Mouse (Mus musculus) heart, postnatal 0 days (tissue): ENCODE results near the gene Washc4. TPM values are rescaled to one million over a fixed set of nuclear protein-coding genes. Genes with fewer than 3 reads are reported as not detected.

Source experiments
- ATAC-seq: fragments of 200-750 bp; cut with Nextera tagmentation; 2 replicates; pipeline ENCODE4 v1.8.0; 2017; ENCODE audit warnings: low read depth, moderate number of reproducible peaks, moderate library complexity; ENCODE audit not compliant: insufficient read depth
- DNase-seq: peaks from one replicate; pipeline ENCODE4 v3.0.0-alpha.2; 2016; ENCODE audit warnings: low spot score
- H3K27ac ChIP-seq: fragments of 300-500 bp; sonication (generic); 2 replicates; pipeline ENCODE4 v1.5.1; 2014; ENCODE audit warnings: low read depth, mild to moderate bottlenecking
- H3K27me3 ChIP-seq: fragments of 300-500 bp; sonication (generic); 2 replicates; pipeline ENCODE4 v1.6.1; 2014; ENCODE audit warnings: low read length, mixed read lengths; ENCODE audit not compliant: control insufficient read depth, insufficient read depth
- H3K36me3 ChIP-seq: fragments of 300-500 bp; sonication (generic); replicated peaks from 2 replicates; pipeline ENCODE4 v1.6.1; 2014; ENCODE audit warnings: low read length, mixed read lengths; ENCODE audit not compliant: control insufficient read depth, insufficient read depth
- H3K4me1 ChIP-seq: fragments of 300-500 bp; sonication (generic); 2 replicates; pipeline ENCODE4 v1.6.1; 2014; ENCODE audit warnings: antibody characterized with exemption; ENCODE audit not compliant: control insufficient read depth, insufficient read depth
- H3K4me2 ChIP-seq: fragments of 300-500 bp; sonication (generic); 2 replicates; pipeline ENCODE4 v1.6.1; 2014; ENCODE audit warnings: low read depth, mild to moderate bottlenecking, low read length, moderate library complexity
- H3K4me3 ChIP-seq: fragments of 300-500 bp; sonication (generic); 2 replicates; pipeline ENCODE4 v1.5.1; 2014; ENCODE audit warnings: low read depth, low read length
- H3K9ac ChIP-seq: fragments of 300-500 bp; sonication (generic); replicated peaks from 2 replicates; pipeline ENCODE4 v1.6.1; 2014; ENCODE audit warnings: low read depth, low read length, mixed read lengths
- H3K9me3 ChIP-seq: fragments of 300-500 bp; sonication (generic); replicated peaks from 2 replicates; pipeline ENCODE4 v1.6.1; 2016; ENCODE audit warnings: low read length; ENCODE audit not compliant: control insufficient read depth
- CTCF ChIP-seq: IDR thresholded peaks from 2 replicates; pipeline ENCODE4 v1.5.1; 2016; ENCODE audit warnings: antibody characterized with exemption, control low read depth, low read depth
- EP300 ChIP-seq: IDR thresholded peaks from 2 replicates; pipeline ENCODE4 v1.6.1; 2016; ENCODE audit warnings: antibody characterized with exemption, low read depth
- WGBS: fragments of 180-500 bp; shearing (Covaris S2); extraction: QIAGEN DNeasy Blood & Tissue Kit; methylation state at CpG from one replicate; pipeline ENCODE4 v1.1.7; 2014; 5-methylcytosine and 5-hydroxymethylcytosine counted together
- polyA plus RNA-seq: library from polyadenylated mRNA; unstranded; fragments of >200 nt; fragmentation: Nextera tagmentation; extraction: Ambion mirVana; gene quantifications from 2 replicates; pipeline ENCODE4 v1.2.1, GENCODE M21; 2015
- total RNA-seq: library from RNA; depleted of rRNA; stranded (reverse); fragments of >200 nt; gene quantifications from 2 replicates; pipeline ENCODE4 v1.2.3, GENCODE M21; 2014; ENCODE audit warnings: low replicate concordance

The Washc4 gene
- total and polyA plus RNA-seq, 2 experiments from 2014 or later, result 13.2 to 15.1 TPM

DNA sequence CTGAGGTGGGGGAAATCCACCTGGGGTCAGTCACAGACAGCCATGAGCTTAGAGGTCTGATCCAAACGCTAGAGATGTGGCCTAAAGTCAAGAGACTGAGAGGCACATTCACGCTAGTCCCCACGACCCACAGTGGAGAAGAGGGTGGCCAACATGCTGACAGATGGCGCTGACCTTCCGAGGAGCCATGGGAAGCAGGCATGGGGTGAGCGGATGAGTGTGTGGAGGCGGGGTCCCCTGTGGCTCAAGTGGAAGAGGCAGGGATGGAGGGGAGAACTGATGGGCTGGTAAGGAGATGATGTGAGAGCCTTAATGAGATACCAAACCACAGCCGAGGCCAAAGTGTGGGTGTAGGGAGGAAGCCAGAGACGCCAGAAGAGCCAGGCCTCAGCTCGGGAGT is 88.2 kb downstream of the Washc4 start:
- ATAC-seq (no peak), DNase-seq (no peak)
- 80% methylated on average over 10 of the region's 10 CpGs for WGBS
- no peak overlapping the region for H3K27ac ChIP-seq
- no peak overlapping the region for H3K4me2 ChIP-seq
- peaks cover 35% of the 10 kb centered on the region for H3K36me3 ChIP-seq
- H3K9me3 ChIP-seq, result no peaks in the 10 kb centered on the region
- TF ChIP-seq CTCF, result no peak
- no peak for TF ChIP-seq EP300
- H3K27me3 ChIP-seq, result no peaks in the 10 kb centered on the region
- no peak overlapping the region for H3K9ac ChIP-seq
- peaks cover 15% of the 10 kb centered on the region; the same call in 1 of the 2 replicates for H3K4me1 ChIP-seq
- no peak overlapping the region for H3K4me3 ChIP-seq

DNA sequence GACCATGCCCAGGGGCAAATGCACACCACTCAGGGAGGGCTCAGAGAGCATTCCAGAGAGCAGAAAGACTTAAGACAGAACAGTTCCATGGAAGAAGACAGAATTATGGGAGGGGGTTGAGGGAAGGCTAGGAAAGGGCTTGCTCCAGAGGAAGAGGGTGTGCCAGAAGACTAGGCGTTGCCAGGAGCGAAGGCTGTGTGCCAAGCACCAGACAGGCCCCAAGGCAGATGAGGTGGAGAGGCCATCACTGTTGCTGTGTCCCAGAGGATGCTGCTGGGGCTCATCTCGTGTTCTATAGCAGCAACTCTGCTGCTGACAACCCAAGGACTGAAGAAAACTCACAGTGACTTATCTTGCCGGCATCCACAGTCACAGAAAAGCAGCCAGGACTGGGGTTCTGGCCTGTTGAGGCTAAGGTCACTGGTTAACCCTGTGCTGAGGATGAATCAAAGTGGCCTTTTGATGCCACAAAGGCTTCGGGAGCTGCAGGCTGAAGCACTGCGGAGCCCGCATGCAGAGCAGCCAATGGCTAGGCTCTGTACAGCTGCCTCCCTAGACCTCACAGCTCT is 89.3 kb downstream of the Washc4 start:
- Histone ChIP-seq H3K4me1 (peaks cover 18% of the 10 kb centered on the region), H3K4me2 (no peak overlapping the region)
- no peak for ATAC-seq

DNA sequence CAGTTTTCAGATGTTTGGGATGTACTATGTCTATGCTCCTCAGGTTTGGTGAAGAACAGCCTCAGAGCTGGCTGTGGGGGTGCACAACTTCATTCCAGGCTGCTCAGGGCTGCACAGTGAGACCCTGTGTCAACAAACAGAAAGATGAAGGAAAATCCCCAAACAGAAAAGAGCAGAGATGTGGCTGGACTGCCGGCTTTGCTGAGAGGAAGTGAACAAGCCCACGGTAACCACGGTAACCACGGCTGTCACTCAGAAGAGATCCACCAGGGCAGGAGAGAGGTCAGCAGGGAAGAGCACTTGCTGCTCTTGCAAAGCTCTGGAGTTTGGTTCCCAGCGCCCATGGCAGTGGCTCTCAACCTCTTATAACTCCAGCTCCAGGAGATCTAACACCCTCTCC is 90.9 kb downstream of the Washc4 start:
- no peak for TF ChIP-seq EP300
- no peak for TF ChIP-seq CTCF
- Histone ChIP-seq H3K4me1 (peaks cover 22% of the 10 kb centered on the region), H3K9me3 (no peaks in the 10 kb centered on the region), H3K27ac (no peak overlapping the region), H3K4me3 (no peak overlapping the region), H3K36me3 (peaks cover 12% of the 10 kb centered on the region; the same call in 1 of the 2 replicates), H3K4me2 (no peak overlapping the region), H3K9ac (no peak overlapping the region), H3K27me3 (no peaks in the 10 kb centered on the region)
- 53% methylated on average over 5 of the region's 5 CpGs for WGBS
- DNase-seq (no peak), ATAC-seq (no peak)

More for the DNA sequence above, 89.3 kb downstream of the Washc4 start:
- no peak for TF ChIP-seq EP300
- no peak for TF ChIP-seq CTCF
- H3K36me3 ChIP-seq, result peaks cover 26% of the 10 kb centered on the region
- H3K9me3 ChIP-seq, result no peaks in the 10 kb centered on the region
- DNase-seq, result no peak
- 79% methylated on average over 7 of the region's 7 CpGs for WGBS
- H3K27me3 ChIP-seq, result no peaks in the 10 kb centered on the region
- H3K9ac ChIP-seq, result no peak overlapping the region
- no peak overlapping the region for H3K4me3 ChIP-seq
- H3K27ac ChIP-seq, result no peak overlapping the region

DNA sequence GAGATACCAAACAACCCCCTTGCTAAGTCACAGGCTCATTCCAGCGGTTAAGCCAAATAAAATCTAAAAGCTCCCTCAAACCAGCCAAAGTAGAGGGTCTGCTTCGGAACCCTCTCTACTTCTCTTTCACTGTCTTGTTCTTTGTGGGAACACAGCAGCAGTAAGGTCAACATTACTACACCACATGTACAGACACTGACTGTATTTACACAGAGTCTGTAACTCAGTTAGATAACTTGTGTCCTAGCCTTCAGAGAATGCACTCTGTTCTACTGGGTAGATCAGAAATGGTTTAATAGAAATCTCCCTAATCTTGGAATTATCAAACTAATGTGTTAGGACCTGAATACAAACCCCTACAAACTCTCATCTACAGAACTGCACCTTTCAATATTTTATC is 92.6 kb downstream of the Washc4 start:
- H3K9ac ChIP-seq, result no peak overlapping the region
- H3K27ac ChIP-seq, result no peak overlapping the region
- no peaks in the 10 kb centered on the region for H3K27me3 ChIP-seq
- H3K4me2 ChIP-seq, result peak overlapping the region; percentile 52; the same call in 1 of the 2 replicates
- ATAC-seq, result no peak
- peaks cover 22% of the 10 kb centered on the region for H3K4me1 ChIP-seq
- peaks cover 17% of the 10 kb centered on the region; the same call in 1 of the 2 replicates for H3K36me3 ChIP-seq
- no peak overlapping the region for H3K4me3 ChIP-seq
- TF ChIP-seq CTCF (no peak), EP300 (no peak)
- 85% methylated on average over 2 of the region's 2 CpGs for WGBS
- H3K9me3 ChIP-seq, result no peaks in the 10 kb centered on the region
- DNase-seq, result no peak

DNA sequence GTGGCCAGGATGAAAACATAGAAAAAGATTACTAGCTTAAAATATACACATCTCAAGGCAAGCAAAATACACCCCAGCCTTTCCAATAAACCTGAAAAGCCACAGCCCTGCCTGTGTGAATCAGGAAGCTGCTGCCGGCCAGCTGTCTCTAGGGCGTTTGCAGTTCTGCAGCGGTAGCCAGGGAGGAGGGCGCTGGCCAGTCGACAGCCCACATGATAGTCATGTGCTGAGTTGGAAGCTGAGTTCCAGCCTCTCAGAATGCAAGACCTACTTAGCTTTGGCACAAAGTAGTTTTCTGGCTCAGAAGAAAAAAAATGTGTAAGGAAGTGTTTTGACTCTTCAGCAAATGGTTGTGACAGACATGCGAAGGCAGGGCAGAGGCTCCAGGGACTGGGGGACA is 93.7 kb downstream of the Washc4 start:
- peak; percentile 90 for DNase-seq
- peak; percentile 89 for ATAC-seq
- Histone ChIP-seq H3K27me3 (no peaks in the 10 kb centered on the region), H3K36me3 (peaks cover 8% of the 10 kb centered on the region; the same call in 1 of the 2 replicates), H3K9ac (no peak overlapping the region), H3K4me2 (peak overlapping the region; percentile 52), H3K4me3 (no peak overlapping the region), H3K4me1 (peaks cover 22% of the 10 kb centered on the region), H3K27ac (peak overlapping the region; percentile 79), H3K9me3 (no peaks in the 10 kb centered on the region)
- TF ChIP-seq EP300 (0 out of 2 replicates have a peak, but pooled peaks have one; percentile 33), CTCF (no peak)
- WGBS, result 6% methylated on average over 6 of the region's 6 CpGs
